Mouse (Mus musculus) hindbrain, embryonic 11.5 days (tissue): ENCODE measurements around the gene Des. TPM values are rescaled to one million over a fixed set of nuclear protein-coding genes. Genes with fewer than 3 reads are reported as not detected.

Experiments used
- ATAC-seq: fragments of 200-750 bp; cut with Nextera tagmentation; 2 replicates; pipeline ENCODE4 v1.8.0; 2017; ENCODE audit warnings: mild to moderate bottlenecking, moderate TSS enrichment, moderate library complexity; ENCODE audit not compliant: low FRiP score
- DNase-seq: peaks from one replicate; pipeline ENCODE4 v3.0.0-alpha.2; 2015; ENCODE audit warnings: low spot score
- H3K27ac ChIP-seq: fragments of 300-500 bp; sonication (generic); 2 replicates; pipeline ENCODE4 v1.5.1; 2014; ENCODE audit warnings: mild to moderate bottlenecking, low read depth, low read length
- H3K27me3 ChIP-seq: fragments of 300-500 bp; sonication (generic); 2 replicates; pipeline ENCODE4 v1.6.1; 2014; ENCODE audit warnings: mild to moderate bottlenecking, low read length, moderate library complexity, mixed read lengths; ENCODE audit not compliant: control insufficient read depth, insufficient read depth
- H3K36me3 ChIP-seq: fragments of 300-500 bp; sonication (generic); 2 replicates; pipeline ENCODE4 v1.6.1; 2014; ENCODE audit warnings: mild to moderate bottlenecking, low read length, moderate library complexity, mixed read lengths; ENCODE audit not compliant: control insufficient read depth, insufficient read depth
- H3K4me1 ChIP-seq: fragments of 300-500 bp; sonication (generic); replicated peaks from 2 replicates; pipeline ENCODE4 v1.6.1; 2014; ENCODE audit warnings: low read length, mixed read lengths; ENCODE audit not compliant: control insufficient read depth, insufficient read depth
- H3K4me2 ChIP-seq: fragments of 300-500 bp; sonication (generic); replicated peaks from 2 replicates; pipeline ENCODE4 v1.6.1; 2014; ENCODE audit warnings: mild to moderate bottlenecking, low read depth, low read length
- H3K4me3 ChIP-seq: fragments of 300-500 bp; sonication (generic); 2 replicates; pipeline ENCODE4 v1.5.1; 2014; ENCODE audit warnings: low read depth, low read length
- H3K9ac ChIP-seq: fragments of 300-500 bp; sonication (generic); 2 replicates; pipeline ENCODE4 v1.6.1; 2014; ENCODE audit warnings: low read depth, low read length
- H3K9me3 ChIP-seq: fragments of 300-500 bp; sonication (generic); 2 replicates; pipeline ENCODE4 v1.6.1; 2016; ENCODE audit warnings: low read length; ENCODE audit not compliant: control insufficient read depth
- WGBS: fragments of 180-500 bp; shearing (Covaris S2); extraction: QIAGEN DNeasy Blood & Tissue Kit; methylation state at CpG from one replicate; pipeline ENCODE4 v1.1.7; 2014; 5-methylcytosine and 5-hydroxymethylcytosine counted together
- polyA plus RNA-seq: library from polyadenylated mRNA; unstranded; fragments of >200 nt; fragmentation: Nextera tagmentation; extraction: Ambion mirVana; gene quantifications from 2 replicates; pipeline ENCODE4 v1.2.1, GENCODE M21; 2014

Des gene
- polyA plus RNA-seq, 1 experiment from 2014 or later = 2.1 TPM

DNA sequence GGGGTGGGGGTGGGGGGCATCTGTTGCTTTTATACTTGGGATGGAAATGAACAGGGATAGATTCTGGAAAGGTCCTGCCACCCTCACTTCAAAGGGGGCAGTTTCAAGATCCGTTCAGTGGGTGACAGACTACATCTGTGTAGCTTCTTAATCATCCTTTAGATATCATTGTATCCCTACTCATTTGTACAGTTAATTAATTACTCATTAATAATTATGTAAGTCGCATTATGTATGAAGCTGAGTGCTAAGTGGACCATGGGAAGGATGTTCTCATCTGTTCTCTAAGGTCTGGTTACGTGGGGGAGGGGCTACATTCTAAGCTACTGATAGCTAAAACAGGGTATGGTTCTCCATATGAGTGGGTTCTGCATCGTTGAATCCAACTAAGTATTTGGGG, 41.4 kb upstream of the Des start:
- DNase-seq (no peak), ATAC-seq (no peak)
- no peak overlapping the region for H3K27ac ChIP-seq
- H3K36me3 ChIP-seq = no peaks in the 10 kb centered on the region
- H3K9me3 ChIP-seq = no peaks in the 10 kb centered on the region
- no peak overlapping the region for H3K9ac ChIP-seq
- no peak overlapping the region for H3K4me3 ChIP-seq
- 0 out of 2 replicates have a peak, but pooled peaks cover 2% of the 10 kb centered on the region for H3K4me1 ChIP-seq
- no peak overlapping the region for H3K4me2 ChIP-seq
- 88% methylated on average over 4 of the region's 4 CpGs for WGBS
- H3K27me3 ChIP-seq = no peaks in the 10 kb centered on the region

GRCm38 (mm10) chr1:75319166-75319565, 41.0 kb upstream of the Des start:
- Histone ChIP-seq H3K27me3 (no peaks in the 10 kb centered on the region), H3K27ac (no peak overlapping the region), H3K36me3 (no peaks in the 10 kb centered on the region), H3K4me3 (no peak overlapping the region), H3K9ac (no peak overlapping the region), H3K9me3 (no peaks in the 10 kb centered on the region), H3K4me2 (no peak overlapping the region), H3K4me1 (0 out of 2 replicates have a peak, but pooled peaks cover 2% of the 10 kb centered on the region)
- WGBS = 92% methylated on average over 10 of the region's 10 CpGs
- DNase-seq (no peak), ATAC-seq (no peak)

DNA sequence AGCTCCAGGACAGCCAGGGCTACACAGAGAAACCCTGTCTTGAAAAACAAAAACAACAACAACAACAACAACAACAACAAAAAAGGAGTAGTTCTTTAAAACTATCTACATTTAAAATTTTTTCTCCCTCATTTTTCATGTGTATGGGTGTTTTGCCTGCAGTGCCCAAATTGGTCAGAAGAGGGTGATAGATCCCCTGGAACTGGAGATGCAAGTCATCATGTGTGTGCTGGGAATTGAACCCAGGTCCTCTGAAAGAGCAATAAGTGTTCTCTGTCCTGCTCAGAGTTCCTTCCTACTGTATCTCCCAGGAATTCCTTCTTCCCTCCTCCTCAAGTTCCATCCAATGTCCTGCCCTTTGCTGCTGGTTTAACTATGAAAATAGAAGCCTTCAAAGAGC, 32.7 kb upstream of the Des start:
- ATAC-seq = no peak
- Histone ChIP-seq H3K36me3 (no peaks in the 10 kb centered on the region), H3K9me3 (no peaks in the 10 kb centered on the region), H3K4me2 (no peak overlapping the region), H3K4me3 (no peak overlapping the region), H3K27ac (no peak overlapping the region), H3K9ac (no peak overlapping the region), H3K27me3 (no peaks in the 10 kb centered on the region), H3K4me1 (no peaks in the 10 kb centered on the region)
- no peak for DNase-seq

DNA sequence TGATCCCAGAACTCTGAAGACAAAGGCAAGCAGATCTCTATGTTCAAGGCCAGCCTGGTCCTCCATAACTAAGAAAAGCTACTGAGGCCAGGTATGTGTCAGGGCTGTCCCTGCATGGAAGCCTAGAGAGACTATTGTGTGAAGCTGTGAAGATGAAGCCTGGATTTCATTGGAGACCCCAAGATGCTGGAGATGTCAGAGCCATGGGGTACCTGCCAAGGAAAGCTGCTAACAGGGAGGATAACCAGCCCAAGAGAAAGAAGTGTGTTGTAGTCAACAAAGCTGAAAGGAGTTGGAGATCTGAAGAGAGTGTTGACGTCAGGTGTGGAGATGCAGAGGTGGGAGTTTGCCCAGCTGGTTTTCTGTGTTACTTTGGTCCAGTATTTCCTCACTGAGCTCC, 28.9 kb upstream of the Des start:
- DNase-seq (no peak), ATAC-seq (no peak)
- no peaks in the 10 kb centered on the region for H3K9me3 ChIP-seq
- no peaks in the 10 kb centered on the region for H3K4me1 ChIP-seq
- no peak overlapping the region for H3K9ac ChIP-seq
- H3K27ac ChIP-seq = no peak overlapping the region
- H3K36me3 ChIP-seq = no peaks in the 10 kb centered on the region
- H3K27me3 ChIP-seq = no peaks in the 10 kb centered on the region
- no peak overlapping the region for H3K4me3 ChIP-seq
- WGBS = 74% methylated on average over 1 of the region's 1 CpGs
- H3K4me2 ChIP-seq = no peak overlapping the region

DNA sequence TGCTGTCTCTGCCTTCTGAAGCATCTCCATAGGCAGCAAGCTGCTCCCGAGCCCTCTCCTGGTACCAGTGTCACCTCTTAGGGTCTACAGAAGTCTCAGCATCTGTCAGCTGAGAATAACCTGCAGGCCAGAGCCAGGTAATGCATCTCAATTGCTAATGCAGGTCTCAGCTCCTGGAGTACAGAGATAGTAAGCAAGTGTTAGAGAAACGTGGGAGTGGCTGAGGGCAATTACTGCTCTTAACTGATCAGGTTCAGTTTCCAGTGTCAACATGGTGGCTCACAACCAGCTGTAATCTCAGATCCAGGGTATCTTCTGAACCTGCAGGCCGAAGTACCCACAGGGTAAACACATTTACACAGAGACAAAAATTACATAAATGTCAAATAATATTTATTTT, 23.7 kb upstream of the Des start:
- Histone ChIP-seq H3K4me2 (no peak overlapping the region), H3K36me3 (no peaks in the 10 kb centered on the region), H3K27ac (no peak overlapping the region), H3K4me1 (peaks cover 2% of the 10 kb centered on the region), H3K9ac (no peak overlapping the region), H3K4me3 (no peak overlapping the region), H3K9me3 (no peaks in the 10 kb centered on the region), H3K27me3 (no peaks in the 10 kb centered on the region)
- DNase-seq (no peak), ATAC-seq (no peak)
- 67% methylated on average over 3 of the region's 3 CpGs for WGBS

GRCm38 (mm10) chr1:75337097-75337496, 23.0 kb upstream of the Des start:
- Histone ChIP-seq H3K36me3 (no peaks in the 10 kb centered on the region), H3K4me3 (no peak overlapping the region), H3K4me1 (peaks cover 2% of the 10 kb centered on the region), H3K9me3 (no peaks in the 10 kb centered on the region), H3K27me3 (no peaks in the 10 kb centered on the region), H3K9ac (no peak overlapping the region), H3K4me2 (no peak overlapping the region), H3K27ac (no peak overlapping the region)
- DNase-seq = no peak
- WGBS = 84% methylated on average over 9 of the region's 9 CpGs
- no peak for ATAC-seq

GRCm38 (mm10) chr1:75338091-75338694, 21.9 kb upstream of the Des start:
- Histone ChIP-seq H3K9ac (no peak overlapping the region), H3K36me3 (no peaks in the 10 kb centered on the region), H3K4me3 (no peak overlapping the region), H3K27me3 (no peaks in the 10 kb centered on the region; the same call in 1 of the 2 replicates), H3K4me2 (no peak overlapping the region), H3K4me1 (peaks cover 2% of the 10 kb centered on the region), H3K9me3 (no peaks in the 10 kb centered on the region), H3K27ac (peak overlapping the region; percentile 37)
- ATAC-seq = no peak
- 43% methylated on average over 11 of the region's 11 CpGs for WGBS
- DNase-seq = peak; percentile 20

DNA sequence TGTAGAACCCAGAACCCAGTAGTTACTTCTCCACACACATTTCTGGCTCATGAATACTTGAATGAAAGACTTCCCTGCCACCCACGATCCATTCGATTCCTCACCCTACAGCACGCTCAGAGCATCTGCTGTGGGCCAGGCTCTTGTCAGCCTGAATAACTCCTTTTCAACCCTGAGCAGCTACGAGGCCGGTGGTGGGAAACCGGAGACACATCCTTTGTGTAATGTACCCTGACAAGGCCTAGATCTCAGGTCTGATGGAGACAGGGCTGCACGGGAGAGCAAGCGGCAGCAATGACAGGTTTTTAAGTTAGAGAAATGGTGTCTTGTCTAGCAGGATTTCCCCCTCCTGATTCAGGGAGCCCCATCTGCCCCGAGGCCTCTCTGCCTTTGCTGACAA, 20.8 kb upstream of the Des start:
- DNase-seq (peak; percentile 36), ATAC-seq (0 out of 2 replicates have a peak, but pooled peaks have one; percentile 48)
- Histone ChIP-seq H3K9me3 (no peaks in the 10 kb centered on the region), H3K4me1 (peaks cover 6% of the 10 kb centered on the region), H3K4me3 (no peak overlapping the region), H3K27me3 (no peaks in the 10 kb centered on the region; the same call in 1 of the 2 replicates), H3K36me3 (no peaks in the 10 kb centered on the region), H3K9ac (0 out of 2 replicates have a peak overlapping the region, but pooled peaks have one; percentile 20), H3K27ac (peak overlapping the region; percentile 37; the same call in 1 of the 2 replicates), H3K4me2 (no peak overlapping the region)
- 42% methylated on average over 9 of the region's 9 CpGs for WGBS

- WGBS = 66% methylated on average over 2 of the region's 2 CpGs
- no peak for ATAC-seq
- Histone ChIP-seq H3K4me2 (no peak overlapping the region), H3K9me3 (no peaks in the 10 kb centered on the region), H3K27me3 (no peaks in the 10 kb centered on the region; the same call in 1 of the 2 replicates), H3K9ac (no peak overlapping the region), H3K27ac (no peak overlapping the region), H3K4me3 (no peak overlapping the region), H3K36me3 (no peaks in the 10 kb centered on the region), H3K4me1 (peaks cover 13% of the 10 kb centered on the region)
- no peak for DNase-seq
These were observed 19.6 kb upstream of the Des start for GRCm38 (mm10) chr1:75340519-75340918.
